Mouse (Mus musculus): ENCODE measurements at regions not wholly inside any gene's neighbourhood (a gene's known extent, or its start where the extent isn't known, plus 50 kb on each side); places are given as distances from the start of the nearest gene placed in this dataset.

DNA sequence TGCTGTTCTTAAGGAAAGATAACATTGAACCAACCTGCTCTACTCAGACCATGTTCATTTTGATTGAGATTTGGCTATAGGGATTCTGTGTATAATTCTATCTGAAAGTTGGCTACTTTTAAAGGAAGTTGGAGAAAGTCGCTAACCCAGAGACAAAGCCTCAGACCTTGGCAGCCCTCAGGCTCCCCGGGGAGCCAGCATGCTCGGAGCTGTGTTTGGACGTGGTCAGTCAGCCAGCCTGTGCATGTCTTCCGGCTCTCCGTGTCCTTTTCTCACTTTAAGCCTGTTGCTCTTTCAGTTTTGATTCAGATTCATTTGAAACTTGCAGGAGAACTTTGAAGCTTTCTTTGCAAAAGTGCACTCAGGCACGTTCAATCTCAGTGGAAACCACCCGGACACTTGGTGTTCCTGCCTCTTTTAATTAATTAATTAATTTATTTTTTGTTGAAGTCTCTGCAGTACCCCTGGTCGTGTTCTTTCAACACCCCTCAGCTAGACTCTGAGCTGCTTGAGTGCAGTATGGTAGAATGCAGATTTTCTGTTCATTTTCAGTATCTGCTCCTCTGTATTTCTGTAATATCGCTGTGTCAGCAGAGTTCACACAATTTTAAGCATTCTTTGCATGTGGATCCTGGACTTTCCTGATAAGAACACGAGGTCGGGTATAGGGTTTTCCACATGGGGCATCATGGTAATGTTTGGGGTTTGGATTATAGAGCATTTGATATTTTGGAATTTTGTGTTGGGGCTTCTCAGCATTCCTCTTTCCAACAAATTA, 100.9 kb upstream of the Tmem45b start:
- no peak overlapping the region for H3K27ac ChIP-seq
- peaks cover 11% of the 10 kb centered on the region for H3K4me1 ChIP-seq
- no peak overlapping the region for H3K4me2 ChIP-seq
- no peak overlapping the region for H3K4me3 ChIP-seq (replicated peaks)
- no peak for ATAC-seq (ENCODE audit: low FRiP score)
- WGBS: 52% methylated on average over 12 of the region's 12 CpGs
- H3K9ac ChIP-seq: no peak overlapping the region
- no peaks in the 10 kb centered on the region for H3K9me3 ChIP-seq
- H3K36me3 ChIP-seq (replicated peaks): no peaks in the 10 kb centered on the region
- peaks cover 14% of the 10 kb centered on the region for H3K27me3 ChIP-seq

DNA sequence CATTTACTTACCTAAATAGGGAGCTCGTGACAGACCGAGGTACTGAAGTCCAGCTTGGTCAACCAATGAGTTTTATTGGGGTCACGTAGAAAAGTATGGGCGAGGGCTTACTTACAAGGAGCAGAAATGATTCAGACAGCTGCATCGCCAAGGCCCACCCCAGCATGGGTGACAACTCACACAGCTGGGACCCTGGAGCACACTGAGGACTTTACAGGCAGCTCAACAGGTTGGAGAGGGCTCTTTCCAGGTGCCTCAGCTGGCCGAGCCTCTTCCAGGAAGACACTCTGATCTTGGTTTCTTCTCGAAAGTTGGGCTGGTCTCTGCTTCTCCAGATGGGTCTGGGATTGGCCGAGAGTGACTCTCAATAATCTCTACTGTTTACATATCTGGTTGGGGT, 99.3 kb upstream of the Tmem45b start:
- no peak for ATAC-seq (ENCODE audit: low FRiP score)
- H3K4me1 ChIP-seq: peaks cover 14% of the 10 kb centered on the region
- H3K4me2 ChIP-seq: no peak overlapping the region
- no peaks in the 10 kb centered on the region for H3K9me3 ChIP-seq
- no peaks in the 10 kb centered on the region for H3K36me3 ChIP-seq (replicated peaks)
- peaks cover 19% of the 10 kb centered on the region for H3K27me3 ChIP-seq
- H3K27ac ChIP-seq: no peak overlapping the region
- WGBS: 85% methylated on average over 8 of the region's 8 CpGs
- no peak overlapping the region for H3K9ac ChIP-seq
- no peak overlapping the region for H3K4me3 ChIP-seq (replicated peaks)

DNA sequence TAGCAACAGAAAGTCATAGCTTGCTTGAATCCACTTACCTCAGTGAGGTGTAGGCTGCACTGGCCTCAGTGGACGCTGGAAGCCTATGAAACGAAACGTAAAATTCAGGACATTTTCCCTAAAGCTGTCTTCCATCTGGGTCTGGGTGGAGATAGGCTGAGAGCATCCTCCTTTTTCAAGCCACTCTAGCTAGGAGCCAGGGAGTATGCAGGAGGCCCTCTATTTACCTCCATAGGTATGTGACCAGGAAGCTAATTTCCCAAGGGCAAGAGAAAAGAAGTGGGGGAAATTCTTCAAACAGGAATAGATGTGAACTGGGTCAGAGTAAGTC, 95.9 kb upstream of the Tmem45b start:
- no peak for ATAC-seq (ENCODE audit: low FRiP score)
- Histone ChIP-seq H3K36me3 (replicated peaks) (no peaks in the 10 kb centered on the region), H3K4me2 (no peak overlapping the region), H3K9me3 (no peaks in the 10 kb centered on the region), H3K27ac (no peak overlapping the region), H3K27me3 (peaks cover 24% of the 10 kb centered on the region), H3K4me1 (peaks cover 3% of the 10 kb centered on the region; the same call in 1 of the 2 replicates), H3K4me3 (replicated peaks) (no peak overlapping the region), H3K9ac (0 out of 2 replicates have a peak overlapping the region, but pooled peaks have one; percentile 44)
- whole genome bisulfite sequencing: 85% methylated on average over 3 of the region's 3 CpGs

DNA sequence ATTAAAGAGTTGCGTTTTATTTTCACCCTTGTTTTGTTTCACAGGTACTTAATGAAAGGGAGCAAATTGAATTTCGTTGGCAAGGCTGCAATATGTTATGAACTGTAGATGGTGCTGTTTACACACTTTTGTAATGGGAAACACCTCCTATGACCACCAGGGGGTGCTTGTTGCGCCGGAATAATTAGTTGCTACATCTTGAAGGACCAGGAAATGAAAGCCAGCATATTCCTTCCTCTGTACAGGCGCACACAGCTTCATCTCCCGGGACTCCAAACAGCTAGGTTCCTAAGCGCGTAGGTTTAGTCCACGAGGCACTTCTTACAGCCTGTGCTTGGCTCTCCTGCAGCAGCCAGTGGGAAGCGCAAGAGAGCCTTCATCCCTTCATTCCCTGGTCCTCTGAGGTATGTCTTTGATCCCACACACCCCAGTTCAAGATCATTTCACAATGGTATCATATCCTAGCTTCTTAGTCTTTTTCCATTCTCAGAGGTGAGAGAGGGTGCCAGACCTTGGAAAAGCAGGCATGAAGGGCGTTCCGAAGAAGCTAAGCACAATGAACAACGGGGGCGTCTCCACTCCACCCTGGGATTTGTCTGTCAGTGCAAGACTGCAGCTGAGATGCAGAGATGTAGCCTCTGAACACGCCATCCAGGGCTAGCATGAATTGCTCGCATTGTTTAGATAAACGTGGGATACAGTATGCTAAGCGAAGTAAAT, 95.4 kb upstream of the Tmem45b start:
- Histone ChIP-seq H3K36me3 (replicated peaks) (no peaks in the 10 kb centered on the region), H3K9me3 (no peaks in the 10 kb centered on the region), H3K27ac (no peak overlapping the region), H3K9ac (peak overlapping the region; percentile 44), H3K4me2 (peak overlapping the region; percentile 46), H3K27me3 (peaks cover 24% of the 10 kb centered on the region), H3K4me1 (peaks cover 3% of the 10 kb centered on the region; the same call in 1 of the 2 replicates), H3K4me3 (replicated peaks) (peak overlapping the region; percentile 23; the same call in 1 of the 2 replicates)
- ATAC-seq (ENCODE audit: low FRiP score): peak; percentile 57; the same call in 1 of the 2 replicates
- WGBS: 38% methylated on average over 18 of the region's 18 CpGs

DNA sequence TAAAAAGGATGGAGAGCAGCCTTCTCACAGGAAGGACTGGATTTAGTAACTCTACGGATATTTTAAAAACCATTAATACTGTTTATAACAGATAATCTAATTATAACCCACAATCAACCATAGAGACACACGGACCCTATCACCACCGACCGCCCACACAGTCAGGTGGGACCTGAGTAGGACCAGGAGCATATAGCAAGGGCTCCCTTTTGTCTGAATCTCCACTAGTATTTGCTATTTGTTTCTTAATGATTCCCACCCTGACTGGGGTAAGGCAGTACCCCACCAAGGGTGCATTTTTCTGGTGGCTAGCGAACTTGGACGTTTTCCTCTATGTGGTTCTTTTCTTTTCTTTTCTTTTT, 79.4 kb upstream of the Tmem45b start:
- H3K9me3 ChIP-seq: no peaks in the 10 kb centered on the region
- no peaks in the 10 kb centered on the region for H3K36me3 ChIP-seq (replicated peaks)
- no peak overlapping the region for H3K4me2 ChIP-seq
- no peak overlapping the region for H3K4me3 ChIP-seq (replicated peaks)
- no peak overlapping the region for H3K9ac ChIP-seq
- no peak overlapping the region for H3K27ac ChIP-seq
- WGBS: 76% methylated on average over 6 of the region's 6 CpGs
- no peaks in the 10 kb centered on the region for H3K4me1 ChIP-seq
- H3K27me3 ChIP-seq: no peaks in the 10 kb centered on the region
- peak; percentile 44; the same call in 1 of the 2 replicates for ATAC-seq (ENCODE audit: low FRiP score)

DNA sequence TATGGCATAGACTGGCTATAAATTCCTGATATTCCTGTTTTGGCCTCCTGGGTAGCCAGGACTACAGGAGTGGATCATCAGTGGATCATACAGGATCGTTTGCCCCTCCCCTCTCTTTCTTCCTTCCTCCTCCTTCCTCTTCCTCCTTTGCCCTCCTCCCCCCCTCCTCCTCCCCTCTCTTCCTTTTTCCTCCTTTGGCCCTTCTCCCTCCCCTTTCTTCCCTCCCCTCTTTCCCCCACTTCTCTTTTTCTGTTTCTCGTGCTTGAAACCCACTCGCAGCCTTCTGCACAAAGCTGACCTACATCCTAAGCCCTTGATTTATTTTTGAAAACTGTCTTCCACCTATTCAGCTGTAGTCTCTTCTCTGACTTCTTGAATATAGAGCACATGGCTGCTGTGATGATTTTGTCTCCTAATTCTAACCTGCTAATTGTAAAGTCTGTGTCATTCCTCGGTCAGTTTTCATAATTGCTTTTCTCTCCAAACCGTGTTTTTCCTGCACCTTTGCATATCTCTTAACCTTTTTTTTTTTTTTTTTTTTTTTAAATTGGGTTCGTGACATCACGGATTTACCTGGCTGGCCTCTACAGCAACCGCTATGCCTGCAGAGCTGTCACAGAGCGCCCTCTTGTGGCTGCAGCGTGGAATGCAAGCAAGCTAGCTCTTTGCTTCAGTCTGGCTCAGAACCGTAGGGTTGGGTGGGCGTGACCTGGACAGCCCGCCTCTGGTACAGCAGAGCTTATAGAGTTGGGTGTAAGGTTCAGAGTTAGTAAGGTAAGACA, 78.8 kb upstream of the Tmem45b start:
- 13% methylated on average over 13 of the region's 13 CpGs for WGBS
- Histone ChIP-seq H3K9ac (no peak overlapping the region), H3K4me3 (replicated peaks) (no peak overlapping the region), H3K4me1 (no peaks in the 10 kb centered on the region), H3K27me3 (no peaks in the 10 kb centered on the region), H3K36me3 (replicated peaks) (no peaks in the 10 kb centered on the region), H3K9me3 (no peaks in the 10 kb centered on the region), H3K27ac (no peak overlapping the region), H3K4me2 (no peak overlapping the region)
- peak; percentile 85 for ATAC-seq (ENCODE audit: low FRiP score)

DNA sequence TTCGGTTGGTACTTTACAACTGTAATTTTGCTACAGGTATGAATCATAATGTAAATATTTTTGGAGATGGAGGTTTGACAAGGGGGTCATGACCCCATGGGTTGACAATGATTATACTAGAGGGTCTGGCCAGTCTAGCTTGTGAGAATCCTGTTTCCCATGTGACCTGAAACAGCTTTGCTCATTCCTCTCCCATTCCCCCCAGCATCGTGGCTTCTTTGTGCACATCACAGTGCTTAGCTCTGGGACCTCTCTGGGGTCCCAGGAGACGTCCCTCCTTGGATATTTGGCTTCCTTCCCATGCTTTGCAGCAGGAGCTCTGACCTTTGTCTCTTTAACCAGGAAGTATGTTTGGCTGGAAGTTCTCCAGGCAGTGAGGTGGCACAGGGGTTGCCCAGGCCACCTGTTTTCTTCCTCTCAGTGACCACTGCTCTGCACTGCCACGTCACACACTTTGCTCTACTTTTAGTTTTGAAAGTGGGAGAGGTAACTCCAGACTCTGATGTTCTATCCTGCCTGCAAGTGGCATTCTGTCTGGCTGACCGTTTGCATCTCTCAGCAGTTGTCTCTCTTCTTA, 77.4 kb upstream of the Tmem45b start:
- no peaks in the 10 kb centered on the region for H3K27me3 ChIP-seq
- H3K27ac ChIP-seq: no peak overlapping the region
- no peak overlapping the region for H3K4me2 ChIP-seq
- H3K36me3 ChIP-seq (replicated peaks): no peaks in the 10 kb centered on the region
- no peak overlapping the region for H3K9ac ChIP-seq
- no peak overlapping the region for H3K4me3 ChIP-seq (replicated peaks)
- H3K9me3 ChIP-seq: no peaks in the 10 kb centered on the region
- H3K4me1 ChIP-seq: no peaks in the 10 kb centered on the region
- ATAC-seq (ENCODE audit: low FRiP score): no peak
- WGBS: 61% methylated on average over 5 of the region's 5 CpGs

DNA sequence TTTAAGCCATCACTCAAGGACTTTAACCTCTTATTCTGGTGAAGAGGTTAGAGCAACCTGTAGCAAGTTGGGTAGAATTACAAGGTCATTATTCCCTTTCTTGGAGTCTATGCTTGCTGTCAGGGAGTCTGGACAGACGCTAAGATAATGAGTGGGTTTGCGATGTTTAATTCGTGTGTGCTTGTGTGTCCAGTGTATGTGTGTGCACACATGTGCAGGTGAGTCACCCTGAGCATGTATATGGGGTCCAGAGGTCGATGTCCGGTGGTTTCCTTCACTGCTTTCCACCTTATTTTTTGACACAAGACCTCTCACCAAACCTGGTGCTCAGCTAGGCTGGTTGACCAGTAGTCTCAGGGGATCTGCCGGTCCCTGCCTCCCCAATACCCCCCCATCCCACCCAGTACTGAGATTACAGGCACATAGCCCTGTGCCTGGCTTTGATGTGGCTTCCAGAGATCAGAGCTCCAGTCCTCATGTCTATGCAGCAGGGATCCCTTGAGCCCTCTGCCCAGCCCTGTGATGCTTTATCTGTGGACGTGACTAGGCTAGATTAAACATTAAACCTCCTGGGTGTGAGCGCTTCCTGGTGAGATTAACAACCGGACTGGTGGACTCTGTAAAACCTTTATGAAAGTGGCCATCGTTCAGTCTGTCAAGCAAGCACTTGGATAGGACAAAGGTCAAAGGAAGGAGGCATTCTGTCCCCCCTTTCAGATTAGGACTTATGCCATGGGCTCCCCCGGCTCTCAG, 74.4 kb upstream of the Tmem45b start:
- no peaks in the 10 kb centered on the region for H3K36me3 ChIP-seq (replicated peaks)
- no peak overlapping the region for H3K9ac ChIP-seq
- no peak overlapping the region for H3K4me2 ChIP-seq
- ATAC-seq (ENCODE audit: low FRiP score): no peak
- no peaks in the 10 kb centered on the region for H3K4me1 ChIP-seq
- no peaks in the 10 kb centered on the region for H3K9me3 ChIP-seq
- H3K4me3 ChIP-seq (replicated peaks): no peak overlapping the region
- WGBS: 90% methylated on average over 11 of the region's 11 CpGs
- H3K27me3 ChIP-seq: no peaks in the 10 kb centered on the region
- no peak overlapping the region for H3K27ac ChIP-seq

DNA sequence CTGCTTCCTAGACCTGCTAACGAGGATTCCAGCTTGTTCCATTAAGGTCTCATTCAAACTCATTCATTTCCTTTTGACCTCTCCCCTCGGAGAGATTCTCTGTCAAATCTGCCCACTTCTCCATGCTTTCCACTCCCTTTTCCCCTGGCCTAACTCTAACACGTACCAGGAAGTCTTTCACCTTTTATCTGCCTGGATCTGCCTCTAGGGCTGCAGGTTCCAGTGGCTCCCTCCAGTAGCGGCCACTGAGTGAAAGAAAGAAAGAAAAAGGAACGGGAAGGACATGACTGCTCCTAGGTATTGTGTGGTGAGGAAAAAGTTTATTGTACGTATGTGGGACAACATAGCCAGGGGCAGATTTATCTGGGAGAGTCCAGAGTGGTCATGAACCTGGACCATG, 64.8 kb upstream of the Tmem45b start:
- H3K27me3 ChIP-seq: no peaks in the 10 kb centered on the region
- no peak for ATAC-seq (ENCODE audit: low FRiP score)
- no peak overlapping the region for H3K4me3 ChIP-seq (replicated peaks)
- H3K36me3 ChIP-seq (replicated peaks): no peaks in the 10 kb centered on the region
- H3K4me1 ChIP-seq: no peaks in the 10 kb centered on the region
- no peaks in the 10 kb centered on the region for H3K9me3 ChIP-seq
- 54% methylated on average over 6 of the region's 6 CpGs for WGBS
- H3K9ac ChIP-seq: no peak overlapping the region
- H3K27ac ChIP-seq: no peak overlapping the region
- no peak overlapping the region for H3K4me2 ChIP-seq

DNA sequence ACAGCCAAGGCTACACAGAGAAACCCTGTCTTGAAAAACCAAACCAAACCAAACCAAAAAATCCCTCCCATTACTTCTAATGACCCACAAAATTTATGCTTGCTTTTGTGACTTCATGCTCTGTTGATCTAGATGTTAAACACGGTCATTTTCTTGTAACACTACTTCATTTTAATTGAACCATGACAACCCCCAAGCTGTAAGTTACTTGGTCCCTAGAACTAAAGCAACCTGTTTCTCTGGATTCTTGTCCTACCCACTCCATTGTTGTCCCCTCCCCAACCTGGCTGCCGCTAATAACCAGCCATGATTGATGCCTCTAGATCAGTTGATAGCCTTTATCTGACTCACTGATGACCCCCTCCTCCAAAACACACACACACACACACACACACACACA, 63.0 kb upstream of the Tmem45b start:
- no peaks in the 10 kb centered on the region for H3K4me1 ChIP-seq
- H3K9ac ChIP-seq: no peak overlapping the region
- no peak overlapping the region for H3K4me2 ChIP-seq
- no peak overlapping the region for H3K27ac ChIP-seq
- no peak for ATAC-seq (ENCODE audit: low FRiP score)
- H3K9me3 ChIP-seq: no peaks in the 10 kb centered on the region
- H3K36me3 ChIP-seq (replicated peaks): no peaks in the 10 kb centered on the region
- WGBS: 91% methylated on average over 2 of the region's 2 CpGs
- H3K4me3 ChIP-seq (replicated peaks): no peak overlapping the region
- no peaks in the 10 kb centered on the region for H3K27me3 ChIP-seq

Measured in forebrain, embryonic 12.5 days (tissue).